Mouse (Mus musculus): ENCODE results near the gene Rin2. TPM values are rescaled to one million over a fixed set of nuclear protein-coding genes. Genes with fewer than 3 reads are reported as not detected.

Gene Rin2
- total RNA-seq, 2 experiments from 2014 or later: 20.6 to 27.9 TPM

DNA sequence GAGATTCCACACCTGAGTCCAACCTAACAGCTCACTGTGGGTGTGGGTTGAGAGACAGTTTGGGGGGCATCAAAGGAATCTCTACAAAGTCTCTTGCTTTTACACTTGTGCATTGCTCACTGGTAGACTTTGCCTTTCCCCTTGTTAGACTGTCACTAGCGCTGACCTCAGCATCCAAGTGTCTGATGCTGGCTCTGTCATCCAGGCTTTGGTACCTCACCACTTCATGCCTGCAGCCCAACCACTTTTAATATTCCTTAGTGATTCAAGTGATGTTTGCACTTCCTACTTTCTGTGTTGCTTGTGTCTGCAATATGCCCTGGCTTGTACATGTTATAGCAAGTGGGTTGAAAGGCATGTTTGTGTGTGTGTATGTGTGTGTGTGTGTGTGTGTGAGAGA lies 109.9 kb downstream of the Rin2 start:
- DNase-seq: no peak
- intact Hi-C loops (cut with DNase I): loop anchor here (5.0 kb wide), 1 partner anchor 1033 kb away; no protein-coding TSS in a partner anchor

DNA sequence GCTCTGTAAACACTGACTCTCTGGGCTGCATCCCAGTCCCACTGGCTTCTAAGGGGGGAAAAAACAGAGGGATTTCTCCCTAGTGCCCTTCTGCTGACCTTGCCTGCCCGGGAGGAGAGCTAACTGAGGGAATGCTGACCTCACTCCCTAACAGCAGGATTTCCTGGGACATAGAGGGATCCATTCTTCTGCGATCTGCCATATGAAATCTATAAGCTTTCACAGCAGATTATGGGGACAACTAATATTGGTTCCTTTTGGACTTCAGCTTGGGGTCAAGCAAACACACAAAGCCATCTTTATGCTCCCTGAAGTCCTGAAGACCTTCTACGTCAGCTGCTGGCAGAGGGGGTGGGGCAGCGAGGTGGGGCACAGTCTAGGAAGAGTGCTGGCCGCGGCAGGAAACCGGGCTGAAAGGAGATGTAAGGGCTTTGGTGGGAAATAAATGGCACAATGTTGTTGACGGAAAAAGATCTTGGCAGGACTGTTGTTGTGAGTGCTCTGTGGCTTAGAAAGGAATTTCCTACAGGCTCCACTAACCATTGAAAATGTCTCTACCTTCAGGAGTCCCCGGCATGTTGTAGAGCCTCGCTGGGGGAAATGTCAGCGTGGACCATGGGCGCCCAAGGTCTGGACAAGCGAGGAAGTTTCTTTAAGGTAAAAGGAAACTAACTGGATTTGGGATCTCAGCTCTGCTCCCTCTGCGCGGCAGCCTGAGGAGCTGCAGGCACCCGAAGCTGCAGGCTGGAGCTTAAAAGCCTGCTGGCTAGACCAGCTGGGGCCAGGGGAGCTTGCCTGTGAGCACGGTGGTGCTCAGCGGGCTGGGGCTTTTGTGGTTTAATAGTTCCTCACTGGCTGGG lies 111.0 kb downstream of the Rin2 start:
- DNase-seq: peak; percentile 51 to 55
- intact Hi-C loops (cut with DNase I): no loop called here

DNA sequence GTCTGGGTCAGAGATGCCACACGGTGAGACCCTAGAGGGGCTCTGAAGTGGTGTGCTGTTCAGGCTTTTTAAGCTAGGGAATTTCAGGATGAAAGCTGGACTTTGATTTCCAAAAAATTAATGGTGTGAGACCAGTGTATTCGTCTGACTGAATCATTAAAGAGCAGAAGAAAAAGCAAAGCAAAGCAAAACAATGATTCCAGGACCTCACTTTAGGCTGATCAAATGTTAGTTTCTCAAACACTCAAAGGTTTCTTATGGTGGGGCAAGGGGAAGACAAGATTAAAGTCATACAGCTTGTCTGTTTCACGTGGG lies 111.6 kb downstream of the Rin2 start:
- no peak for DNase-seq
- intact Hi-C loops (cut with DNase I): no loop called here

DNA sequence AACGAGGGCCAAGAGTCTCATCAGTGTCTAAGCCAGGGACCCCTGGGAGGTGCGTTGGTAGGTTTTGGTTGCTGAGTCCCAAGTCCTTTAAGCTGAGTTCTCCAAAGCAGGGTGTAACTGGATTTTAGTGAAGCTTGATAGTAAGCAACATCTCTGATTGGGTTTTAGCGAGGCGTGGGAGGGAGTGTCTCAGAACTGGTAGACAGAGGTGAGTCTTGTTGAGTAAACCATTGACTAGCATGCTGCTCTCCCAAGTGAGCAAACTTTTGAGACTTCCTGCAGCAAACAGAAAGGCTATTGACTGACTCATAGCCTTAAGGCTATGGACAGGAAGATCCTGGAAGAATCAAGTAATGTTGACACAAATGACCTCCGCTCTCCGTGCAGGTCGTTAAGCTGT lies 112.5 kb downstream of the Rin2 start:
- intact Hi-C loops (cut with DNase I): no loop called here
- DNase-seq: no peak

DNA sequence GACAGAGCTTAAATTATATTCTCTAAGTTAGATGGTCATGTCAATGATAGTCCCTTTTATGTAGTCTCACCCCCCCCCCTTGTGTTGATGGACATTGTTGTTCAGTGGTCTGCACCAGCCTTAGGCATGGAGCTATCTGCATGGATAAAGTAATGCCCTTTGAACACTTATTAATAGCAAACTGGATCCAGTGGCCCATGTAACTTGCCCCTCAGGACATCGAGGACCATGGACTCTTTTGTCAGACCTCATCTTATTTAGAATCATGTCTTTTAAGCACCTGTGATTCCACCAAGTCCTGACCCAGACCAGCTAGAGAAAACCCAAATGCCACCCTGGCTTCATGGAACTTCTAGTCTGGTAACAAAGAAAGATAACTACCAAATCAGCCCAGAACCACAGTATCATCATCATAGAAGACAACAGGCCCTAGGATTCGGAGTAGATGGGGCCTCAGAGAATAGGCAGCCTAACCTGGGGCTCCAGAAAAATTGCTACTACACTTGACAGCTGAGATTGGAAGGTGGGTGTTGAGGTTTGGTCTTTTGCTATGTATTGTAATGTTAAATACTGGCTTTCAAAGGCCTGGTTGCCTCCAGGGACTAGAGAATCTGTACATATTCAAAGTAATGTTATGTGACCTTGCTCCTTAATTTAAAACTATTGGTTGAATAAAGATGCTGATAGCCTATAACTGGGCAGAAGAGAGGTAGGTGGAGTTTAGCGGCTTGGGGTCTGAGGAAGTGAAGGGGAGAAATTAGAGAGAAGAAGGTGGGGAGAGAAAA lies 113.7 kb downstream of the Rin2 start:
- intact Hi-C loops (cut with DNase I): no loop called here

DNA sequence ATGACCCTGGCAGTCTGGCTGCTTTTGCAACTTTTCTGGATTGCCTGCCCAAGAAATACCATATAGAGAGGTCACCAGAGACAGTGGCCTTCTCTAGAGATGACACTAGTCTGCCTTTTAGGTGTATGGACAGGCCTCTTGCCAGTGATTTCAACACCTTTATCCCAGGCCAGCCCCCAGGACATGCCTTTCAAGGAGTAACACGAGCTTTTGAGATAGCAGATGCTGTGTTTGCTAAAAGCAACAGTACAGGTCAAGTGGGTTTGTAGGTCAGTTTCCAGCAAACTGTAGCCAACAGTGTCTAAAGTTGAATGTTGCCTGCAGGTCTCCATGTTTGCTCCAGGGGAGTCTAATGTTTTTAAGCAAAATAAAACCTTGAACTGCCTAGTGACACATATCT lies 118.7 kb downstream of the Rin2 start:
- intact Hi-C loops (cut with DNase I): loop anchor here (1.0 to 2.0 kb wide), 2 partner anchors 87 to 94 kb away; no protein-coding TSS in a partner anchor
- DNase-seq: no peak

More for the DNA sequence above, 113.7 kb downstream of the Rin2 start:
- DNase-seq: no peak

DNA sequence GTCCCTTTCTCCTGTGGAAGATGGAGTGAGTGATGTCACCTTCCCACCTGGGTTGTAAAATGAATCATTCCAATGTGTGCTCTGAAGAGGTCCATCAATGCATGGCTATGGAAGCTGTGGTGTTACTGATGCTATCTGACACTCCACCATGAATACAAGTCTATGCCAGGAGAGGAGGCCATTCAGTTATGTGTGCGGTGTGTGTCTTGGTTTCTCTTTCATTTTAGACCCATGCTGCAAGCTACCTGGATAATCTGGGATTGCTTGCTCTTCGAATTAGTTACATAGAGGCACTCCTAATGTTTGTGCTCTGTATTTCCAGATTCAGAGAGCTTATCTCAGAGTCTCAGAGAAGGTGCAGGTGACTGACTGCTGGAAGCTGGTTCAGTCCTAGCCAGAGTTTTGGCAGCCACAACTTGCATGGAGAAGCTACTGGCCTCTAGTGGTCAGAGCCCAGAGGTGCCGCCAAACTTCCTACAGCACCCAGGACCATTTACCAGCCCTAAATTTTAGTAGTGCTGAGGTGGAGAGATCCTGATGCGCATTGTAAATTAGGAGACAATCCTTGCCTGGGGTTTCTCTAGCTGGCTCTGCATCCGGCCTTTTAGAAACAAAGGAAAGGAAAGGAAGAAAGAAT lies 119.4 kb downstream of the Rin2 start:
- intact Hi-C loops (cut with DNase I): loop anchor here (1.0 to 2.0 kb wide), 2 partner anchors 86 to 95 kb away; no protein-coding TSS in a partner anchor
- peak; percentile 62 to 68 for DNase-seq

DNA sequence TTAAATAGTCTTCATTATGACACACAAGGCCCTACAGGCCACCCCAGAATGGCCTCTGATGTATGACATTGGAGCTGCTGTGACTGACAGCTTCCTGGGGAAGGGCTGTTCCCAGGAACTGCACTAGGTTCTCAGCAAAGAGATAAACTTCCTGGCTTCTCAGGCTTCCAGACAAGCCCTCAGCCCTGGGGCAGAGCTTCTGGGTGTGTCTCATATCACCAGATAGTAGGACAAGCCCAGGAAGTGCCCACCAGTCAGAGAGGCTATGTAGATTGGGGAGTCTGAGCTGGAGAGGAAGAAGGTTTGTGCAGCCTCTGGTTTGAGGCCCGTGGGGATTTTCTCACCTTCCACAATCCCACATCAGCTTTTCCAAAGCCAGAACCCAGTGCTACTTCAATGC lies 122.8 kb downstream of the Rin2 start:
- no peak for DNase-seq
- intact Hi-C loops (cut with DNase I): loop anchor here (5.0 kb wide), 1 partner anchor 64 kb away; no protein-coding TSS in a partner anchor

DNA sequence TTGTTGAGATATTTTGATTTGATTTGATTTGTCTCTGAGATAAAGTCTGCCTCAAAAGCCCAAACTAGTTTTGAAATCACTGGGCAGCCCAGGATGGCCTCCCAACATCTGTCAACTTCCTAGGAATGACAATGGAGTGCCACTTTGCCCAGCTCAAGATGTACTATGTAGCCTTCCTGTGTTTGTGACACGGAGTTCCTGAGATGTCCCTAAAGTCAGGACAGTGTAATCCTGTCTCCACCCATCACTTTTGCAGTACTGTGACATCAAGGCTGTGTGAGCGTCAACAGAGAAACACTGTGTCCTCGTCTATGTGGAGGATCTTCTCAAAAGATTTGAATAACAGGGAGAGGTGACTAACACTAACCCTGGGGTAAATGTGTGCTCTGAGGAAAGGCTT lies 123.9 kb downstream of the Rin2 start:
- no peak for DNase-seq
- intact Hi-C loops (cut with DNase I): loop anchor here (5.0 kb wide), 1 partner anchor 63 kb away; no protein-coding TSS in a partner anchor

DNA sequence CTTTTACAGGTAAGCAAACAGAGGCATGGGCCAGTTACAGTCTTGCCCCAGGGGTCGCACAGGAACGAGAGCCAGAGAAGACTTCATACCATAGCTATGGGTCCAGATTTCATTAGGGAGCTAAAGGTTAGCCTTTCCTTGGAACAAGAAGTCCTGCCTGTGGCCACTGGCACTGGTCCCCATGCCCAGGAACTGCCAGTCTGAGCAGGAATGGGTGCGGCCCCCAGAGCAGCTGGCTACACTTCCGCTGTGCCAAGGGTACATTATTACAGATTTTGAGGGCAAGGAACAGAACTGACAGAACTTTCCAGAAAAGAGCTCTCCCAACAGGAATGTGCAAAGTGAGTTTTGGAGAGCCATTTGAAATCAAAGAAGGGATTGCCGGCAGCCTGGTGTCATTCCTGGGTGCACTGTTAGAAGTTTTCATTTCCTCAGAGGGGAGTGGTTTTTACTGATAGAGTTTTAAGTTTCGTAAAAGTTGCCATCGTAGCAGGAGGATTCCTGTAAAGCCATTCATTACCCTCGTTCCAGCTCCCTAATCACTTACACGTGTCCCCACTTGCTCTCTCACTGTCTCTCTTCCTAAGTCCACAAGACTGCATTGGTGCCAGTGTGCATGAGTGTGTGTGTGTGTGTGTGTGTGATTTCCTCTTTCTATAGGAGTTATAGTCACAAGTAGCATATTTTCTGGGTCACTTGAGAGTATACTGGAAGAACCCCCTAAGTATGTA lies 126.5 kb downstream of the Rin2 start:
- intact Hi-C loops (cut with DNase I): no loop called here
- DNase-seq: no peak

DNA sequence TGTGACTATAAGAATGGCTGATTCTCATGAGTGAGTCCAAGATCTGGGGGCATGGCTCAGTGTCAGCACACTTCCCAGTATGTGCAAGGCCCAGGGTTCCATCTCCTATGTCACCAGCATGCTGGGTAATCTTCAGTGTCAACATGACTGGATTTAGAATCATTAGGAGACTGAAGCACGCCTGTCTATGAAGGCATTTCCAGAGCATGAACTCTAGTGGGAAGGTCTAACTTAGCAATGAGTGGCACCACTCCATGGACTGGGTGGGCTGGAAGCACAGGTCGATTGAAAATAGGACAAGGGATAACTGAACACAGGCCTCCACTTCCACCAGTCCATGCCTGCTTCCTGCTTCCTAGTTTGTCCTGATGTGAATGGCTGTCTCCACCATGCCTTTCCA lies 127.6 kb downstream of the Rin2 start:
- intact Hi-C loops (cut with DNase I): no loop called here
- no peak for DNase-seq

DNA sequence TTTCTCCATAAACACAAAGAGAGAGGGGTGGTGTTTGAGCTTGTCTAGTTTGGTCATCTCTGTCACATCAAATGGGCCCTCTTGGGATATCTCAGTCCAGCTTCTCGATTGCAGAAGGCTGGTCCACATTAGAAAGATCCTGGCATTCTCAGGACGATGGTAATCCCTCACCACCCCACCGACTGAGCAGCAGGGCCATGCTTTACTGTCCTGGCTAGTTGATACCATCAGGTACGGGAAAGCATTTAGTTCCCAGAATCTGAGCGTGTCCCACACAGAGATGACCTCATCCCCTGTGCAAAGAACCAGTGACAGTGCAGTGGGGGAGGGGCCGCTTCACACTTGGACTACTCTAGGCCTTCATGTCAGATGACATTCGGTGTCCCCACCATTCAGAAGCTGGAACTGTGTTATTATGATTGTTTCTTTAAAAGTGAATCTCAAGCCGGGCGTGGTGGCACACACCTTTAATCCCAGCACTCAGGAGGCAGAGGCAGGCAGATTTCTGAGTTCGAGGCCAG lies 128.9 kb downstream of the Rin2 start:
- intact Hi-C loops (cut with DNase I): no loop called here
- DNase-seq: no peak

DNA sequence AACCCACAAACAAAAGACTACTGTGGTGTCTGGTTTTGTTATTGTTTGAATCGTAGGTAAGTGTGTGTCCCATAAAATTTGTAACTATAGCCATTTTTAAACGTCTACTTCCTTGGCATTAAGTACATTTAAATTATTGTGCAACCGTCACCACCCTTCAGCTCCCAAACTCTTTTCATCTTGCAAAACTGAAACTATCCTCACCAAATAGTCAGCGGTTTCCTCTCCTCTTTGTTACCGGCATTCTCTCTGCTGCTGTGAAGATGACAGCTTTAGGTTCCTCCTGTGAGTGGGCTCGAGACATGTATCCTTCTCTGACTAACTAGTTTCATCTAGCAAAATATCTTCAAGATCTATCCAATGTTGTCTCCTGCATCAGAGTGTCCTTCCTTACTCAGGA lies 129.5 kb downstream of the Rin2 start:
- intact Hi-C loops (cut with DNase I): no loop called here
- no peak for DNase-seq

DNA sequence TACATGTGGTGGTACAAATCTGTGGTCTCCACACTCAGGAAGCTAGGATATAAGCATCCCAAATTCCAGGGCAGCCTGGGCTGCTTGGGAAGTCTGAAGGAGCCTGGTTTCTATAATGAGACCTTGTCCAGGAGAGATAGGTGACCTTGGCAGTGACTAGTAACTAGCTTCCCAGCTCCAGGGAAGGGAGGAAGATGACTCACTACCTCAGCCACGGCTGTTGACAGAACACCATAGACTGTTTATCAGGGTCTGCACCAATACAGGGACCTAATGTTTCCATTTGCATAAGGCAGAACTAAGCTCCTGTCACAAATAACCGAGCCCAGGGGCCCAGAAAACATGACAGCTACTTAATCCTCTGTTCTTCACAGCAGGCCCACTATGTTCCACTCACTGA lies 132.3 kb downstream of the Rin2 start:
- intact Hi-C loops (cut with DNase I): no loop called here
- no peak for DNase-seq

DNA sequence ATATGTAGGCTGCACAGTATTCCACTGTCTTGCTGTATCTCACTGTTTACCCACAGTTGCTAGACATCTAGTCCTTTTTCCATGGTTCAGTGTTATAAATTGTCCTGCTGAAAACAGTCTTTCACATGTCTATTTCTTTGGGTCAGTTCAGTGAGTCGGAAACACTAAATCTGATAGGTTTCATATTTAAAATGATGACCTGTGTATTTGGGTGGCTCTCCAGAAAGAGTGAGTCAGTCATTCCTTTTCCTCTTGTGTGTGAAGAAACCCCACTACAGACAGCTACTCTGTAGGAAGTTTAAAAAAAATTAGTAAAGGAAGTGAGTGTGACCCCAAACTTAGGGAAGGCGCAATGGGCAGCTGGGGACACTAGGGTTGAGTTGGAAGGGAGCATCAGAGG lies 133.2 kb downstream of the Rin2 start:
- DNase-seq: no peak
- intact Hi-C loops (cut with DNase I): no loop called here

DNA sequence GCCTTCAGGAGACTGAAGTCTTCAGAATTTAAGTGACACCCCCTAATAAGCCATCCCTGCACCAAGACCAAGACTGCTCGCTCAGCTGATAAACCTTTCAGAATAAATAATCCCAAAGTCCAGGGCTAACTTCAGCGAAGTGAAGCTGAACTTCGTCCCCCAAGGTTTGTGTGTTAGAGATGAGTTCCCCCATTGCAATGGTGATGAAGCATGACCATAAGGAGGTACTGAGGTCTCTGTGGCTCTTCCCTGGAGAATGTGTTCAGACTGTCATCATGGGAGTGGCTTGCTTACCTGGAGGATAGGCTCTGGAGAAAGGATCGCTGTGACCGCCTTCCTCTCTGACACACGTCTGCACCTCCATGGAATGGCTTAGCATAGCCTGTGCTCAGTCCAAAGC lies 133.7 kb downstream of the Rin2 start:
- intact Hi-C loops (cut with DNase I): no loop called here
- DNase-seq: no peak

DNA sequence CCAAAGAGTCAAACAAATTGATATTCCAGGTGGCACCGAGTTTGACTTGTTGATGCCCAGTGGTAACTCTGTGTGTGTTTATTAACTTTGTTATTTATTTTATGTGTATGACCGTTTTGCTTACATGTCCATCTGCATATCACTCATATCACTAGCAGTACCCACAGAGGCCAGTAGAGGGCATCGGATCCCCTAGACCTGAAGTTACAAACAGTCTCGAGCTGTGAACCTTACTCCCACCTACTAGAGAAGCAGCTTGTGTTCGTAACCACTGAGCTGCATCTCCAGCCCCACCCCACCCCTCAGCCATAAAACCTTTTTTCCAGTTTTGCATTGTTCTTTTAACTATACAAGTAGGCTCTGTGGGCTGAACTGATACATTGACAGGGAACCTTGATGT lies 135.7 kb downstream of the Rin2 start:
- peak in 1 of 2 experiments; percentile 38 for DNase-seq
- intact Hi-C loops (cut with DNase I): no loop called here

DNA sequence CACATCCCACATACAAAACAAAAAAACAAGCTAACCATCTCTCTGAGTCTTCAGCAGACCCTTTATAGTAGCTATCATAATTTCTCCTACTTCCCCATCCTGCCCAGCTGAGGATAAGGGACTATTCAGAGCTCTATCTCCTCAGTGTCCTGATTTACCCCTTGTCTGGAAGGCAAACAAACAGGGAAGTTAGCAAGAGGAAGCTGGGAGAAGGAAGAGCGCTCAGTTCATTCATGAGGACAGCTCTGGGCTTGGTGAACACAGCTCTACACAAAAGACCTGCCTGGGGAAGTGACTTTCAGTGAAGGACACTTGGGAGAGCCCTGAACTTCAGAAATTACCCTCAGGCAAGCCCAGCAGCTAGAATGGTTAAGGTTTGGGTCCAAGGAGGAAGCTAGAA lies 137.8 kb downstream of the Rin2 start:
- DNase-seq: no peak
- intact Hi-C loops (cut with DNase I): no loop called here

DNA sequence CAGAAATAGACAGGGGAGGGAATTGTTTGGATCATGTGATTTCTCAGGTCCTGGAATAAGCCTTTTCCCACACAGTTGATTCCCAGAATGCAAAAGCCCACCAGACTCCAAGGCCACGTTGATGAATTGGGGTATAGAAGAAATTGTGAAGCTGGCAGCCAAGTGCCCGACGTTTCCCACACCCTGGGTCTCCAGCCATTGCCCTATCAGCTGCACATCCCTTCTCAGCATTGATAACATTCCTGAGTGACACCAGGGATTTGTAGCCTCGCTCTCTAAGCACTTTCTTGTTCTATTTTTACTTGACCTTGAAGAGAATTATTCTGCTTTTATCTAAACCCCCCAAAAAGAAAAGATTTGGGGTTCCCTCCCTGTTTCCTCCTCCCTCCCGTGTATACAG lies 142.2 kb downstream of the Rin2 start:
- DNase-seq: no peak
- intact Hi-C loops (cut with DNase I): no loop called here

DNA sequence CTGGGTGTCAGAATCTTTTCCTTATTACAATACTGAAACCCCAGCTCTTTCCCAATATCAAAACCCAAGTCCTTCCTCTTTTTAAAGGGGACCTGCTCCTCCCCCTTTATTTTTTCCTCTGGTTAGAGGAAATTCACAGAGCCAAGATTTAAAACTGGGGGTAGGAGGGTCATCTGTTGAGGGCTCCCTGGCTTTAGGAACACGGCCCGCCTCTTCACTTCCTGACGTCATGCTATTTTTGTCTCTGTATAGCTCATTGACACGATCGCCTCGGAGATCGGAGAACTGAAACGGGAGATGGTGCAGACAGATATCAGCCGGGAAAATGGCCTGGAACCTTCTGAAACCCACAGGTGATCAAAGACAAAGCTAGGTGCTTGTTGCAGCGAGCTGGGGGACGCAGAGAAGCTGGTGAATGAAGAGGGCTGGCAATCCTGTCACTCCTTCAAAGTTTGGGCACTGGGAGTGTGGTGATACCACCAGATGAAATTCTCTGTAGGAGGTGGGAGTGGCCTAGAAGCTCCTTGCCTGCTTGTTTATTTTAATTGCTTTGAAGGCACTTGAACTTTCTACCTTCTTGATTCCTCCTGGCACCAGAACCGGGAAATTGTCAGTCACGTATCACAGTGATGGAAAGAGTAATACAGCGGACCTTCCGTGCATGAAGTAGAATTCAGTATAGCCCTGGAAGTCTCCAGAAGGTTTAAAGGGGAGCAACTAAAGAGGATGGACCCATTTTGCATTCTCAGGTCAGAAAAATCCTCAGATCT lies 147.2 kb downstream of the Rin2 start:
- intact Hi-C loops (cut with DNase I): no loop called here

More for the DNA sequence above, 147.2 kb downstream of the Rin2 start:
- DNase-seq: peak; percentile 46 to 48
